Mouse (Mus musculus) T-helper 2 cell (primary cell): Measurements from ENCODE around the gene Otud5.
"Not testable (repeated sequence)": the region's sequence is repeated elsewhere in the genome, so short reads cannot be mapped to it uniquely, and the experiment has no call there.

ENCODE experiments used
- in situ Hi-C: fragments of 300-600 bp; cut with MboI, MseI; formaldehyde crosslinking; loops from one replicate; pipeline ENCODE4 v1.15.1; 2025; ENCODE audit warnings: high pct_unique_total_duplicates

The Otud5 gene

DNA sequence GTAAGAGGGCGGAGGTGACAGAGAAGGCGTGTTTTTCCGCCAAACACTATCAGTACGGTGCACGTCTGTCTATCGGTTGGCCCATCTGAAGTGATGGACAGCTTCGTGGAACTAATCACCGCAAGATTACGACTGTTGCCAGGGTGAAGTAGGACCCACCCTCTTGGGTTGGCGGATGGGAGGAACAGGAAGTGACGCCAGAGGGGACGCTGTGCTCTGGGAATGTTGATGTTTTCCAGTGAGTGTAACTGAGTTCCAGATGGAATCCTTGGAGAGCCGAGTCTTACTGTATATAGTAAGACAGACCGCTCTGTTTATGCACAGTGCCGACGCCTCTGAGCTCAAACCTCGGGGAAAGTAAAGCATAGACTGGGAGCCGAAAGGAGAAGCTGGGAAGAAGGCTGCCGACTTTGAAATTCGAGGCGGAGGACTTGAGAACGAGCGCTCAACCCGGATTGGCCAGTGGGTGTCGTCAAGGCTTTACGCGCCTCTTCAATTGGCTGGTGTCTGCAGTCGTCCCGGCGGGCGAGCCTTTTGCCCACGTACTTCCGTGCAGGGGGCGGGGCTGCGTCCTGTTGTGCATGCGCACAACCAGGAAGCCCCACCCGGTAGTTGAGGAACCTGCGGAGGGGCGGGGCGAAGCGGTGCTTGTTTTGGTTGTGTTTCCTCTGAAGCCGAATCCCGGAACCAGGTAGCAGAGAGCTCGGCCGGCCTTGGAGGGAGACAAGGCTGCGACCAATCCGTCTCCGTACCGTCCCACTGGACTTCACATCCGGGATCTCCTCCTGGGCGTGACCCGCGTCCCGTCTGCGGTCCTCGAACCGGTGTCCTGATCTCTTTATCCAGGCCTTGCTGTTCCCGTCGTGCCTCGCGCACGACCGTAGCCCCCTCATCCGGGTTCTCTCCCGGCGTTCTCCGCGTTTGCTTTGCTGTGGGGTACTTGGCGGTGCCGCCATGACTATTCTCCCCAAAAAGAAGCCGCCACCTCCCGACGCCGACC is at the start of gene Otud5:
Otud5 (plus strand) TSS at position 202 of the 1,000 bp plus-strand sequence.
- in situ Hi-C loops: no loop called here

DNA sequence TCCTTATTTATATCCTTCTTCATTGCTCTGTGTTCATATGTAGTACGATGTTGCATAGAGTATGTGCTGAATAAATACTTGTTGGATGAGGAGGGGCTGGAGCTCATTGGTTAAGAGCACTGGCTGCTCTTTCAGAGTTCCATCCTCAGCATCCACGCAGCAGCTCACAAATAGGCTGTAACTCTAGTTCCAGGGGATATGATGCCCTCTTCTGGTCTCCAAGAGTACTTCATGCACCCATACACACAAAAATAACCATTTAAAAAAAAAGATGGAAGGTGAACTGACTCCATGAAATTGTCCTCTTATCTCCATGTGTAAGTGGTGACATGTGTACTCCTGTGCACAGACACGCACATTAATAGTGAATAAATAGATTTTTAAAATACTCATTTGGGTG is 47.8 kb upstream of the Otud5 start:
- in situ Hi-C loops: no loop called here

DNA sequence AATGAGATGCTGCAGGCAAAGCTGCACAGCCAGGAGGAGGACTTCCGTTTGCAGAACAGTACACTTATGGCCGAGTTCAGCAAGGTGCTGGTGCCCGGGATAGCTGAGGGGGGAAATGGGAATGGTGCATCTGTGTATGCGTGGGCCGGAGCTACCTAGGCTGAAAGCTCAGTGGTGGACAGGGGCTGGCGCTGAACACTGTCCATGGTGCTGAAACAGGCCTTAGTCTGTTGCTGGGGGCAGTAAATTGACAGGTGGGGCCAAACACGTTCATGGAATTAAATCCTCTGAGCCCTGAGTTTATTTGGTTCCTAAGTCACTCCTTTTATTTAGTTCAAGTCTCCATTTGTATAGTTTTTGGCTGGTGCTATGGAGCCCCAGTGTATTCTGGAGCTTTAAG is 46.1 kb upstream of the Otud5 start:
- in situ Hi-C loops: no loop called here

- in situ Hi-C loops: no loop called here
Observed at GRCm38 (mm10) chrX:7797327-7797726, 43.8 kb upstream of the Otud5 start.

GRCm38 (mm10) chrX:7802157-7802556 is 39.0 kb upstream of the Otud5 start:
- in situ Hi-C loops: not testable (repeated sequence)

- in situ Hi-C loops: not testable (repeated sequence)
Observed at GRCm38 (mm10) chrX:7815016-7815415, 26.1 kb upstream of the Otud5 start.

DNA sequence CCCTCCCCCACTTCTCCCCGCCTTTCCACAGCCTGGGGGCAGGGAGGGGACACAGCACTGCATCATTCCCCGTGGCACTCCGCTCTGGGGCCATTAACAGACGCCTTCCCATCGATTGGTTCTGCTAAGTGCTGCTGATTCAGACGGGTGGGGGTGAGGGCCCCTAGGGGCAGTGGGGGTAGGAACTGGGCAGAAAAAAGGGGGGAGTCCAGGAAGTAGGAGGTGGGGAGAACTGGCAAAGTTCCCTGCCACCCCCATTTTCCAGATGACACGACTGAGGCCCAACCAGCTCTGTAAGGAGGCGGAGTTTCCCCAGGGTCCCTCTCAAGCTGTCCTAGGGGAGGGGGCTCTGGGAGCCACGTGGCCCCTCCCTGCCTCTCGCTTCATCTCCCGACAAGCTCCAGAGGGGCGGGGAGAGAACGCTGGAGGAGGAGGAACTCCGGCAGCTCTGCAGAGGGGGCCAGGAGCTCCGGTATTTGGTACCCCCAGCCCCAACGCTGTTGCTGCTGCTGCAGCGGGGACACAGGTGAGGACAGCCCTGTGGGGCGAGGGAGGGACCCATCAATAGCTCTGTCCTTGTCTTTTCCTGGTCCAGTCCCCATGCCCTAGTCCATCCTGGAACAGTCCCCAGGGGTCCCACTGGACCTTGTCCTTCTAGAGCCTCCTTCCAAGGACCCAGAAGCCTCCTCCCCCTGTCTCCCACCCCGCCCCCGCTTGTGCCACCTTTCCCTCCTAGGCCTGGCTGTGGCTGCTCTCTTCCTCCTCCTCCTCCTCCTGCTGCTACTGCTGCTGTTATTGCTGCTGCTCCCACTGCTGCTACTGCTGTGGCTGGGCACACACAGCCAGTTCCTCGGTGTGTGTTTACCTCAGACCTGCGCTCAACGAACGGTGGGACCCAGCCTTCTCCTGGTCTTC is 19.0 kb upstream of the Otud5 start, which contains the start of gene Kcnd1:
Kcnd1 (plus strand) TSS at position 425 of the 915 bp plus-strand sequence.
- in situ Hi-C loops: no loop called here

- in situ Hi-C loops: no loop called here
Observed at GRCm38 (mm10) chrX:7837146-7837545, 4.0 kb upstream of the Otud5 start.

GRCm38 (mm10) chrX:7840842-7841162 is 362 bp upstream of the Otud5 start:
- in situ Hi-C loops: no loop called here

- in situ Hi-C loops: no loop called here
Observed at GRCm38 (mm10) chrX:7842318-7842717, 1.2 kb downstream of the Otud5 start.

- in situ Hi-C loops: no loop called here
Observed at GRCm38 (mm10) chrX:7847845-7848244, 6.7 kb downstream of the Otud5 start.

- in situ Hi-C loops: no loop called here
Observed at GRCm38 (mm10) chrX:7854578-7854977, 13.4 kb downstream of the Otud5 start.

GRCm38 (mm10) chrX:7859191-7859753 is 18.1 kb downstream of the Otud5 start:
- in situ Hi-C loops: no loop called here

- in situ Hi-C loops: no loop called here
Observed at GRCm38 (mm10) chrX:7863181-7863580, 22.0 kb downstream of the Otud5 start.

DNA sequence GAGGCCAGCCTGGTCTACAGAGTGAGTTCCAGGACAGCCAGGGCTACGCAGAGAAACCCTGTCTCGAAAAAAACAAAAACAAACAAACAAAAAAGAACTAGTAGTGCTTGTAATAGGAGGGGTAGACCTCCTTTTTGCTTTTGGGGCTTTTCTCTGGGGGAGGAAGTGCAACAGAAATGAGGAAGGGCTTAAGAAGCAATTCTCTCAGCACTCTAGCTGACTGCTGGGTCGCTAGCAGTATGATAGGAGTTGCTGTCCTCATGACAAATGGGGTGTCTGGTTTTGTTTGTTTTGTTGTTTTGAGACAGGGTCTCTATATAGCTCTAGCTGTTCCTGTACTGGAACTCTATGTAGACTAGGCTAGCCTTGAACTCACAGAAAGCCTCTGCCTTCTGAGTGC is 23.4 kb downstream of the Otud5 start:
- in situ Hi-C loops: no loop called here

GRCm38 (mm10) chrX:7865343-7865742 is 24.2 kb downstream of the Otud5 start:
- in situ Hi-C loops: no loop called here

DNA sequence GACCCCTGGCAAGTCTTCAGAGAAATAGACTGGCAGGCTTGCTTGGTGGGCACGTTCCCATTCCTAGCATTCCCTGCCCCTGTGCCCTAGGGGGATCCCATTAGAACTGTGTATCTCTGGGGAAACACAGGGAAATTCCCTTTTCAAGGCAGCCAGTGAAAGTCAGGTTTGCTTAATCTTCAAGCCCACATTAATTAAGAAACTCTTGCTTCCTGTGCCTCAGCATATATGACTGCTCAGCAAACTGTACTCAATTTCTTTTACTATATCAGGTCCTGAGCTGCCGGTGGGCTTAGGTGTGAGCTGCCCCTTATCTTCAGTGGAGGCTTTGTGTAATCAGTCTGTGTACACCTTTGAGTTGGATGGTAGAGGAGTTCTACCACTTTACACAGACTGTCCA is 24.6 kb downstream of the Otud5 start:
- in situ Hi-C loops: no loop called here

DNA sequence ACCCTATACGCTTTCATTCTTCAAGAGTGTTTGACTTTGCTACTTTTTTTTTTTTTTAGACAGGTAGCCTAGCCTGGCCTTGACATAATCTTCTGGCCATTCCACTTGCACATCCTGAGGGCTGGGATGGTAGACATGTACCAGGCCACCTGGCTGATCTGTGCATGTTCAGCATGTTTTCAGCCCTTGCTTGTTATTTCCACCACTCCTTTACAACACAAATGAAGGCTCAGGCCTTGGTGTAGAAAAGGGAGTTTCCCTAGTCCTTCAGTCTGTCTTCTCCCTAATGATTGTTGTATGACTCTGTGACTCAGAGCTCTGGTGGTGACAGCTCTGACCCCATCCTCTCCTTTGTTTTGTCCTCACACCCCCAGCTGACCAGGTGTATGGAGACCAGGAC is 26.0 kb downstream of the Otud5 start:
- in situ Hi-C loops: no loop called here

- in situ Hi-C loops: no loop called here
Observed at GRCm38 (mm10) chrX:7868506-7868905, 27.3 kb downstream of the Otud5 start.

DNA sequence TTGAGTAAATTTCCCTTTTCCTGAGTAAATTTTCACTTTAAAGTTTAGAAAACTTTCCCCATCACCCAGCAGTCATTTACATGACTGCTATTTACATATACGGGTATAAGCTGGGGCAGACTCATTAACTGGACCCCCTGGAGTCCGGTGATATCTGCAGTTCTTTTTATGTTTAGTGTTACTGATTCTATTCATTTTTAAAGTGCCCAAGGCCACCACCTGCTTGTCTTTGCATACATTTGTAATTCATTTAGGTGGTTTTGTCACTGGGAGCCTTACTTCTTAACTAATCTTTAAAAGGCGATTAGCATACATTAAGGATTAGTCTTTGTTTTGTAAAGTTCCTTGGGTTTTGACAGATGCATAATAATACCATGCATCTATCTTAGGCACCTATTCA is 28.7 kb downstream of the Otud5 start:
- in situ Hi-C loops: no loop called here

DNA sequence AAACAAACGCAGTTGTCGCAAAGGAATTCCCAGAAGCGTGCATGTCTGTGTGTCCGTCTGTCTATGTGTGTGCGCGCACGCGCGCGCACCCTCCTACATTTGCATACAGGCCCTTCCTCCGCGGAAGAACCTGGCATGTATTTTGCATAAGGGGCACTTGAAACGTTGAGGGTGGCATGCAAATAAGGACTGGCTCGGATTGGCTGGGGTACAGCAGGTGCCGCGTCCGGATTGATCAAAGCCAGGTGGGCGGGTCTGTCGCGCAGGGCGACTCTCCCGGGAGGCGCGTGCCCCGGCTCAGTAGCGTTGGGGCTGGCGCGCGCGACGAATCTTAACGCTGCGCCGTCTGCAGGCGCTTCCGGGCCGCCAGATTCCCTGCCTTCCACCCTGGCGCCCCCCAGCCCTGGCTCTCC is 36.8 kb downstream of the Otud5 start, which contains the start of gene Pim2:
Pim2 (plus strand) TSS at position 256 of the 413 bp plus-strand sequence.
- in situ Hi-C loops: no loop called here

- in situ Hi-C loops: no loop called here
Observed at GRCm38 (mm10) chrX:7878495-7878894, 37.3 kb downstream of the Otud5 start.
